Mouse (Mus musculus) liver, embryonic 15.5 days (tissue): ENCODE results near the gene Mcidas. TPM values are rescaled to one million over a fixed set of nuclear protein-coding genes. Genes with fewer than 3 reads are reported as not detected.

Experiments used
- ATAC-seq: fragments of 200-750 bp; cut with Nextera tagmentation; 2 replicates; pipeline ENCODE4 v1.8.0; 2017; ENCODE audit warnings: moderate number of reproducible peaks, mild to moderate bottlenecking, moderate library complexity; ENCODE audit not compliant: insufficient read depth
- H3K27ac ChIP-seq: fragments of 300-500 bp; sonication (generic); replicated peaks from 2 replicates; pipeline ENCODE4 v1.5.1; 2015; ENCODE audit warnings: mild to moderate bottlenecking, inconsistent platforms
- H3K27me3 ChIP-seq: fragments of 300-500 bp; sonication (generic); 2 replicates; pipeline ENCODE4 v1.6.1; 2015; ENCODE audit warnings: mild to moderate bottlenecking, inconsistent platforms
- H3K36me3 ChIP-seq: fragments of 300-500 bp; sonication (generic); replicated peaks from 2 replicates; pipeline ENCODE4 v1.6.1; 2015; ENCODE audit warnings: moderate library complexity, mild to moderate bottlenecking, inconsistent platforms
- H3K4me1 ChIP-seq: fragments of 300-500 bp; sonication (generic); replicated peaks from 2 replicates; pipeline ENCODE4 v1.6.1; 2015; ENCODE audit warnings: inconsistent platforms
- H3K4me2 ChIP-seq: fragments of 300-500 bp; sonication (generic); 2 replicates; pipeline ENCODE4 v1.6.1; 2015; ENCODE audit warnings: moderate library complexity, mild to moderate bottlenecking, inconsistent platforms
- H3K4me3 ChIP-seq: fragments of 300-500 bp; sonication (generic); replicated peaks from 2 replicates; pipeline ENCODE4 v1.5.1; 2015; ENCODE audit warnings: mild to moderate bottlenecking, inconsistent platforms
- H3K9ac ChIP-seq: fragments of 300-500 bp; sonication (generic); 2 replicates; pipeline ENCODE4 v1.6.1; 2015; ENCODE audit warnings: moderate library complexity, mild to moderate bottlenecking, inconsistent platforms
- H3K9me3 ChIP-seq: fragments of 300-500 bp; sonication (generic); replicated peaks from 2 replicates; pipeline ENCODE4 v1.6.1; 2016; ENCODE audit warnings: inconsistent platforms
- WGBS: fragments of 180-500 bp; shearing (Covaris S2); methylation state at CpG from one replicate; pipeline ENCODE4 v1.1.7; 2015; ENCODE audit warnings: mixed read lengths; ENCODE audit not compliant: insufficient replicate concordance; 5-methylcytosine and 5-hydroxymethylcytosine counted together
- microRNA counts: library from miRNA; unstranded; fragments of <30 nt; microRNA quantifications from one replicate; lab custom pipeline; 2016
- microRNA-seq: library from miRNA; unstranded; fragments of <30 nt; microRNA quantifications from one replicate; pipeline ENCODE4, GENCODE M21; 2016
- polyA plus RNA-seq: library from polyadenylated mRNA; unstranded; fragments of >200 nt; fragmentation: Nextera tagmentation; extraction: Ambion mirVana; gene quantifications from 2 replicates; pipeline ENCODE4 v1.2.1, GENCODE M21; 2015

Gene Mcidas
- polyA plus RNA-seq, 1 experiment from 2014 or later, result not detected

DNA sequence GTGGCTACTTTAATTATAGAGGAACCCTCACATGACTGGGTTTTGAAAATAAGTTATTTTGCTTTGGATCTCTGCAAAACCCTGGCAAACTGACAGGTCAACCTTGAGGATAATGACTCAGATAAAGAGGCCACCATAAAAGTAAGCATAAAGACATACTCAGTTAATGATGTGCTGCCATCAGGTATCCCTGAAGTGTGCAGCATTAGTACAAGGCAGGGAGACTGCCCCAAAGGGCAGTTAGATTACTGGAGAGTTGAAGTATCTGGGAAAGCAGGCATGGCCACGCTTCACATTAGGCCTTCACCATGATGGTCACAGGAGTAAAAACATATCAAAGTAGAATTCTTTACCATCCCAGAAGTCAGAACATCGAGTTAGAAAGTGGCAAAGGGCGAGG, 51.2 kb downstream of the Mcidas start:
- Histone ChIP-seq H3K4me2 (no peak overlapping the region), H3K4me1 (no peaks in the 10 kb centered on the region), H3K36me3 (no peaks in the 10 kb centered on the region), H3K27me3 (peaks cover 32% of the 10 kb centered on the region), H3K9me3 (no peaks in the 10 kb centered on the region), H3K27ac (no peak overlapping the region), H3K9ac (no peak overlapping the region), H3K4me3 (no peak overlapping the region)
- ATAC-seq, result no peak
- WGBS, result 51% methylated on average over 3 of the region's 3 CpGs

DNA sequence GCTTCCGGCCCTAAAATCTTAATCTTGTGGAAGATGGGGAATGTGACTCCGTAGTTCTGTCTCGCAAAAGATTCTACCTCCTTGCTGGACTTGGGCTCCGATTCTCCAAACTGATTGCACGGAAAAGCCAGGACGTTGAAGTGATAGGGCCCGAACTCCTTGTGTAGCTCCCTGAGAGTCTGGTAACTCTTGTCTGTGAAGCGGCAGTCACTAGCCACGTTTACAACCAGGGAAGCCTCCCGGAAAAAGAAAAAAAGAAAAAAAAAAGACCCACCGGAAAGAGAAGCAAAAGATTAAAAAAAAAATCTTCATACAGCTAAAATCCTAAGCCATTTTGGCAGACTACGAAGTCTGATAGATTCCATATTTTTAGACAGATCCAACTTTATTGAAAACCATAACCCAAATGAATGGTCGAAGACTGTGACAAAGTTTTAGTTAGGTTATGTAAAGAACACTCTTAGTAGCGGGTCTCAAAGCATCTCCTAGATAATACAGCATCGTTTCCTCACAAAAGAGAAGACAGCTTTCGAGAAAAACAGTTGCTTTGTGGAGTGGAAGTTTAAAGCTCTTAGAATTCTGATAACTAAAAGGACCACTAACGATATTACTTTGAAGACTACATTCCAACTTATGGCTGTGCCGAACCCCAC, 51.9 kb downstream of the Mcidas start:
- peak overlapping the region; percentile 13; the same call in 1 of the 2 replicates for H3K4me2 ChIP-seq
- no peaks in the 10 kb centered on the region for H3K36me3 ChIP-seq
- no peak for ATAC-seq
- WGBS, result 30% methylated on average over 18 of the region's 18 CpGs
- no peak overlapping the region for H3K9ac ChIP-seq
- H3K4me1 ChIP-seq, result no peaks in the 10 kb centered on the region
- H3K4me3 ChIP-seq, result peak overlapping the region; percentile 30
- no peaks in the 10 kb centered on the region for H3K9me3 ChIP-seq
- H3K27ac ChIP-seq, result no peak overlapping the region
- H3K27me3 ChIP-seq, result peaks cover 32% of the 10 kb centered on the region

DNA sequence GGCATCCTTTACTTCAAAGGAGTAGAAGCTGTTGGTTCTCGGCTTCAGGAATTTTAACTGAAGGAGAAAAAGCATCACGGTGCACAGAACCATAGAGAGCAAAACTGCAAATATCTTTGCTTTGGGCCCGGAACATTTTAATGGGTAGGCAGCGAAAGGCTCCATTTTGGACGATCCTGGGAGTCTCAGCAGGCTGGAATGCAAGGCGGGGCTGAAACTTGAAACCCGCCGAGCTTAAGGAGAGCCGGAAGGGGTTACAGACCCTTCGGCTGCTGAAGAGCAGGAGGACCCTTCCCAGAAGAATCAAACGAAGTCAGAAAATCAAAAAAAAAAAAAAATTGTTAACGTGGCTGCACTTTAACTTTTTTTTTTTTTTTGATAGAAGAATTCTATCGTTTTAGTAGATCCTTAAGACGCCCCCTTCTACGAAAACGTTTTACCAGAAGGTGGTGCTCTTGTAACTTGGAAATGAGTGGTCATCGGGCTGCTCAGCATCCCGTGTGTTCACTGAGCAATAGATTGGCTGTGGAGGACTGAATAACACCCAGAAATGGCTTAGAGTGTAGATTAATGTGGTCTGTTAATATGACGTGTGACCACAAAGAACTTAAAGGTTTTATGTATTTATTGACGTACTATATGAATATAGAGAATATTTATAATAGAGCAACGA, 52.7 kb downstream of the Mcidas start, which contains the start of gene Gpx8:
Gpx8 (minus strand) TSS at position 200 of the 673 bp plus-strand sequence.
- no peak for ATAC-seq
- Histone ChIP-seq H3K27me3 (peaks cover 27% of the 10 kb centered on the region), H3K4me1 (no peaks in the 10 kb centered on the region), H3K36me3 (no peaks in the 10 kb centered on the region), H3K27ac (no peak within 1 kb of the TSS), H3K4me3 (peak within 1 kb of the TSS; percentile 30), H3K4me2 (peak within 1 kb of the TSS; percentile 13; the same call in 1 of the 2 replicates), H3K9ac (no peak within 1 kb of the TSS), H3K9me3 (no peaks in the 10 kb centered on the region)
- WGBS, result 6% methylated on average over 21 of the region's 21 CpGs

DNA sequence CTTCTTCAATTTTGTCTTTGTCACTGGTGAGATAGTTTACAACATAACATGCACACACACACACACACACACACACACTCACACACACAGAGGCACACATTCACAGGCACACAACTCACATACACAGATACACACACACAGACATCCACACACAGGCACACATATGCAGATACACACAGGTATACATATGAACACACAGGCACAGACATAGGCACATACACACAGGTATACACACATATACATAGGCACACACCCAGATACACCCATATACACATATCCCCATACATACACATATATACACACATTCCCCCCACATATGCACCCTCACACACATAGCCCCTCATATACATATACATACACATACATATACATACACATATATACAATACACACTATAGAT, 53.4 kb downstream of the Mcidas start:
- H3K4me3 ChIP-seq, result no peak overlapping the region
- ATAC-seq, result no peak
- H3K36me3 ChIP-seq, result no peaks in the 10 kb centered on the region
- H3K4me2 ChIP-seq, result no peak overlapping the region
- H3K4me1 ChIP-seq, result no peaks in the 10 kb centered on the region
- no peak overlapping the region for H3K9ac ChIP-seq
- H3K9me3 ChIP-seq, result no peaks in the 10 kb centered on the region
- H3K27me3 ChIP-seq, result peaks cover 24% of the 10 kb centered on the region
- no peak overlapping the region for H3K27ac ChIP-seq

DNA sequence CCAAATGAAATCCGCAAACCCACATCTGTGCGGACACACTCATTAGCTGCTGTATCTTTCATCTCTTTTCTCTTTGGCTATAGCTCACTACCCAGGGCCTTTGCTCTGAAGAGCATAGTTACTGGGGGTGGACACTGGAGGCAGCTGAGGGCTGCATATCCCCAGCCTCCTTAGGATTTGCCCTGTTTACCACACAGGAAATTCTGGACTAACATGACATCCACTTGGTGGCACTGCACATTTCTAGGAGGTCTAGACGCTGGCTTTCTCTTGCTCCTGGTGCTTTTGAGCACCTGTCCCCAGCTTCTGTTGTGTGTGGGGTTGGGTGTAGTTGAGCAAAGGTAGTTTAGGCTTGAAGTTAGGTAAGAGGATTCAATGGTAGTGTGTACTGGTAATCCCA, 54.0 kb downstream of the Mcidas start:
- Histone ChIP-seq H3K27ac (no peak overlapping the region), H3K9me3 (no peaks in the 10 kb centered on the region), H3K9ac (no peak overlapping the region), H3K4me1 (no peaks in the 10 kb centered on the region), H3K4me3 (no peak overlapping the region), H3K36me3 (no peaks in the 10 kb centered on the region), H3K27me3 (peaks cover 24% of the 10 kb centered on the region), H3K4me2 (no peak overlapping the region)
- ATAC-seq, result no peak
- WGBS, result 63% methylated on average over 3 of the region's 3 CpGs

MicroRNA genes within 50 kb of the gene (microRNA counts, 519-probe panel; counts per million panel counts)
- microRNA mmu-miR-449a (lab: Ali Mortazavi, UCI), result 2,549 counts per million, percentile 47 among the panel's probes with 10 or more counts
- not detected for microRNA mmu-miR-449b (lab: Ali Mortazavi, UCI)
- not detected for microRNA mmu-miR-449c (lab: Ali Mortazavi, UCI)

Small RNA genes within 50 kb of the gene (microRNA-seq; reads per million reads assigned to microRNA genes)
- gene Mir449a, result 197 reads per million, percentile 60 among the genes with 10 or more reads in this experiment
- not detected for gene Mir449b
- gene Mir449c, result not detected

Other genes with a start within 250 kb of the Mcidas start
- 42.1 and 45.6 TPM in 2 replicates for gene Plpp1, start 193.1 kb upstream of the Mcidas start, polyA plus RNA-seq
- 30.5 and 31.4 TPM in 2 replicates for gene Mtrex, start 66.4 kb upstream of the Mcidas start, polyA plus RNA-seq
- gene Dhx29, start 66.4 kb upstream of the Mcidas start, polyA plus RNA-seq, result 6.1 and 6.3 TPM in 2 replicates
- 0.15 and 0.48 TPM in 2 replicates for gene Ccno, start 6.0 kb upstream of the Mcidas start, polyA plus RNA-seq
- gene Cdc20b, start 41.3 kb downstream of the Mcidas start, polyA plus RNA-seq, result not detected in 2 replicates
- 5.7 and 6.7 TPM in 2 replicates for gene Gpx8, start 52.6 kb downstream of the Mcidas start, polyA plus RNA-seq
- gene Gzma, start 107.1 kb downstream of the Mcidas start, polyA plus RNA-seq, result 2.2 and 2.3 TPM in 2 replicates
- 0.58 and 0.61 TPM in 2 replicates for gene Esm1, start 215.8 kb downstream of the Mcidas start, polyA plus RNA-seq
- gene Gzmk, start 232.1 kb downstream of the Mcidas start, polyA plus RNA-seq, result not detected in 2 replicates